Mouse (Mus musculus): Measurements from ENCODE around the gene Ptgis.

GRCm38 (mm10) chr2:167249591-167249990 lies 9.2 kb upstream of the Ptgis start:
- no peak for TF ChIP-seq CTCF (conservative IDR thresholded peaks at IDR 0.05; ENCODE audit: low read length)
- TF ChIP-seq NANOG (IDR thresholded peaks at IDR 0.05; ENCODE audit: borderline replicate concordance, low read length), result no peak
- TF ChIP-seq POU5F1 (IDR thresholded peaks at IDR 0.05; ENCODE audit: borderline replicate concordance, low read length), result no peak
